Mouse (Mus musculus): ENCODE data around the gene Plcb1.

- no peak for TF ChIP-seq CTCF (IDR thresholded peaks at IDR 0.05; ENCODE audit: borderline replicate concordance, insufficient read depth, low read length)
- no peak for TF ChIP-seq POLR2A (IDR thresholded peaks at IDR 0.05; ENCODE audit: low read depth, low read length)
Observed at GRCm38 (mm10) chr2:134987978-134988377, 202.1 kb downstream of the Plcb1 start.
